Mouse (Mus musculus) liver, postnatal 0 days (tissue): ENCODE measurements around the gene Cd86. TPM values are rescaled to one million over a fixed set of nuclear protein-coding genes. Genes with fewer than 3 reads are reported as not detected.

Experiments used
- ATAC-seq: fragments of 200-750 bp; cut with Nextera tagmentation; 2 replicates; pipeline ENCODE4 v1.8.0; 2017; ENCODE audit warnings: mild to moderate bottlenecking, moderate library complexity
- DNase-seq: peaks from one replicate; pipeline ENCODE4 v3.0.0-alpha.2; 2016
- H3K27ac ChIP-seq: fragments of 300-500 bp; sonication (generic); 2 replicates; pipeline ENCODE4 v1.5.1; 2014; ENCODE audit warnings: antibody characterized with exemption, moderate library complexity, mild to moderate bottlenecking, low read depth
- H3K27me3 ChIP-seq: fragments of 300-500 bp; sonication (generic); 2 replicates; pipeline ENCODE4 v1.6.1; 2014; ENCODE audit warnings: low read length, control low read depth, mixed read lengths; ENCODE audit not compliant: insufficient read depth
- H3K36me3 ChIP-seq: fragments of 300-500 bp; sonication (generic); replicated peaks from 2 replicates; pipeline ENCODE4 v1.6.1; 2014; ENCODE audit warnings: mild to moderate bottlenecking, control low read depth, low read length, moderate library complexity, mixed read lengths; ENCODE audit not compliant: insufficient read depth
- H3K4me1 ChIP-seq: fragments of 300-500 bp; sonication (generic); 2 replicates; pipeline ENCODE4 v1.6.1; 2014; ENCODE audit warnings: antibody characterized with exemption, mild to moderate bottlenecking, control low read depth; ENCODE audit not compliant: insufficient read depth
- H3K4me2 ChIP-seq: fragments of 300-500 bp; sonication (generic); 2 replicates; pipeline ENCODE4 v1.6.1; 2014; ENCODE audit warnings: low read depth, mild to moderate bottlenecking, low read length, moderate library complexity, mixed read lengths
- H3K4me3 ChIP-seq: fragments of 300-500 bp; sonication (generic); 2 replicates; pipeline ENCODE4 v1.5.1; 2014; ENCODE audit warnings: low read depth, low read length
- H3K9ac ChIP-seq: fragments of 300-500 bp; sonication (generic); replicated peaks from 2 replicates; pipeline ENCODE4 v1.6.1; 2014; ENCODE audit warnings: mild to moderate bottlenecking, moderate library complexity
- H3K9me3 ChIP-seq: fragments of 300-500 bp; sonication (generic); 2 replicates; pipeline ENCODE4 v1.6.1; 2016; ENCODE audit warnings: mild to moderate bottlenecking, control low read depth, low read length, mixed read lengths
- CTCF ChIP-seq: sonication (generic); IDR thresholded peaks from 2 replicates; pipeline ENCODE4 v1.5.1; 2016; ENCODE audit warnings: antibody characterized with exemption, low read depth
- EP300 ChIP-seq: IDR thresholded peaks from 2 replicates; pipeline ENCODE4 v1.6.1; 2016; ENCODE audit warnings: antibody characterized with exemption, low read depth, mild to moderate bottlenecking
- WGBS: fragments of 180-500 bp; shearing (Covaris S2); extraction: QIAGEN DNeasy Blood & Tissue Kit; methylation state at CpG from one replicate; pipeline ENCODE4 v1.1.7; 2014; ENCODE audit not compliant: insufficient replicate concordance; 5-methylcytosine and 5-hydroxymethylcytosine counted together
- polyA plus RNA-seq: library from polyadenylated mRNA; unstranded; fragments of >200 nt; fragmentation: Nextera tagmentation; extraction: Ambion mirVana; gene quantifications from 2 replicates; pipeline ENCODE4 v1.2.1, GENCODE M21; 2015

The Cd86 gene
- polyA plus RNA-seq, 1 experiment from 2014 or later, result 9.3 TPM

GRCm38 (mm10) chr16:36598265-36598664 is 67.6 kb downstream of the Cd86 start:
- WGBS, result 54% methylated on average over 4 of the region's 4 CpGs
- TF ChIP-seq CTCF, result no peak
- ATAC-seq (no peak), DNase-seq (no peak)
- H3K9me3 ChIP-seq, result no peaks in the 10 kb centered on the region
- H3K36me3 ChIP-seq, result no peaks in the 10 kb centered on the region
- no peaks in the 10 kb centered on the region for H3K27me3 ChIP-seq
- H3K4me3 ChIP-seq, result no peak overlapping the region
- no peak overlapping the region for H3K9ac ChIP-seq
- H3K4me1 ChIP-seq, result no peaks in the 10 kb centered on the region
- no peak overlapping the region for H3K4me2 ChIP-seq
- no peak overlapping the region for H3K27ac ChIP-seq

GRCm38 (mm10) chr16:36596671-36597410 is 69.0 kb downstream of the Cd86 start:
- 77% methylated on average over 10 of the region's 10 CpGs for WGBS
- Histone ChIP-seq H3K27me3 (no peaks in the 10 kb centered on the region), H3K9ac (no peak overlapping the region), H3K9me3 (no peaks in the 10 kb centered on the region), H3K36me3 (no peaks in the 10 kb centered on the region), H3K4me1 (no peaks in the 10 kb centered on the region), H3K4me3 (no peak overlapping the region), H3K27ac (no peak overlapping the region), H3K4me2 (no peak overlapping the region)
- DNase-seq (no peak), ATAC-seq (no peak)
- TF ChIP-seq CTCF (no peak), EP300 (no peak)

GRCm38 (mm10) chr16:36589898-36590297 is 76.0 kb downstream of the Cd86 start:
- Histone ChIP-seq H3K4me2 (no peak overlapping the region), H3K9me3 (no peaks in the 10 kb centered on the region), H3K27ac (no peak overlapping the region), H3K9ac (no peak overlapping the region), H3K4me3 (no peak overlapping the region), H3K27me3 (no peaks in the 10 kb centered on the region), H3K4me1 (no peaks in the 10 kb centered on the region), H3K36me3 (no peaks in the 10 kb centered on the region)
- 43% methylated on average over 1 of the region's 1 CpGs for WGBS
- no peak for TF ChIP-seq CTCF
- TF ChIP-seq EP300, result no peak
- no peak for DNase-seq
- ATAC-seq, result no peak

- H3K4me1 ChIP-seq, result no peaks in the 10 kb centered on the region
- WGBS, result 17% methylated on average over 4 of the region's 4 CpGs
- DNase-seq, result no peak
Measured at GRCm38 (mm10) chr16:36587971-36588370, 77.9 kb downstream of the Cd86 start.

GRCm38 (mm10) chr16:36582073-36582472 is 83.8 kb downstream of the Cd86 start:
- TF ChIP-seq CTCF (no peak), EP300 (no peak)
- WGBS, result 53% methylated on average over 3 of the region's 3 CpGs
- Histone ChIP-seq H3K4me1 (no peaks in the 10 kb centered on the region), H3K9me3 (no peaks in the 10 kb centered on the region), H3K9ac (no peak overlapping the region), H3K27ac (no peak overlapping the region), H3K27me3 (no peaks in the 10 kb centered on the region), H3K4me2 (no peak overlapping the region), H3K36me3 (no peaks in the 10 kb centered on the region), H3K4me3 (no peak overlapping the region)
- no peak for ATAC-seq
- no peak for DNase-seq

More at GRCm38 (mm10) chr16:36587971-36588370, 77.9 kb downstream of the Cd86 start:
- H3K4me3 ChIP-seq, result no peak overlapping the region
- no peaks in the 10 kb centered on the region for H3K27me3 ChIP-seq
- H3K4me2 ChIP-seq, result no peak overlapping the region
- H3K9me3 ChIP-seq, result no peaks in the 10 kb centered on the region
- H3K9ac ChIP-seq, result no peak overlapping the region
- ATAC-seq, result no peak
- no peaks in the 10 kb centered on the region for H3K36me3 ChIP-seq
- H3K27ac ChIP-seq, result no peak overlapping the region
- TF ChIP-seq EP300 (no peak), CTCF (no peak)

- WGBS, result 65% methylated on average over 8 of the region's 8 CpGs
- ATAC-seq, result no peak
- Histone ChIP-seq H3K36me3 (no peaks in the 10 kb centered on the region), H3K9ac (no peak overlapping the region), H3K4me1 (no peaks in the 10 kb centered on the region), H3K4me2 (no peak overlapping the region), H3K4me3 (no peak overlapping the region), H3K27ac (no peak overlapping the region), H3K9me3 (no peaks in the 10 kb centered on the region), H3K27me3 (no peaks in the 10 kb centered on the region)
- TF ChIP-seq EP300 (no peak), CTCF (no peak)
- no peak for DNase-seq
Measured at GRCm38 (mm10) chr16:36571942-36572341, 93.9 kb downstream of the Cd86 start.
